Mouse (Mus musculus) limb, embryonic 13.5 days (tissue): ENCODE data around the gene Adarb2. TPM values are rescaled to one million over a fixed set of nuclear protein-coding genes. Genes with fewer than 3 reads are reported as not detected.
A peak's percentile ranks its signal among the peaks of the same experiment; 100 is the strongest.

ENCODE experiments used
- ATAC-seq: fragments of 200-750 bp; cut with Nextera tagmentation; 2 replicates; pipeline ENCODE4 v1.8.0; 2017; ENCODE audit warnings: low read depth, moderate number of reproducible peaks, moderate TSS enrichment; ENCODE audit not compliant: low FRiP score
- H3K27ac ChIP-seq: fragments of 300-500 bp; sonication (generic); 2 replicates; pipeline ENCODE4 v1.5.1; 2015; ENCODE audit warnings: inconsistent platforms, mild to moderate bottlenecking, moderate library complexity
- H3K27me3 ChIP-seq: fragments of 300-500 bp; sonication (generic); 2 replicates; pipeline ENCODE4 v1.6.1; 2015; ENCODE audit warnings: mild to moderate bottlenecking, inconsistent platforms
- H3K36me3 ChIP-seq: fragments of 300-500 bp; sonication (generic); 2 replicates; pipeline ENCODE4 v1.6.1; 2015; ENCODE audit warnings: inconsistent platforms, mild to moderate bottlenecking, moderate library complexity
- H3K4me1 ChIP-seq: fragments of 300-500 bp; sonication (generic); 2 replicates; pipeline ENCODE4 v1.6.1; 2015; ENCODE audit warnings: inconsistent platforms
- H3K4me2 ChIP-seq: fragments of 300-500 bp; sonication (generic); replicated peaks from 2 replicates; pipeline ENCODE4 v1.6.1; 2015; ENCODE audit warnings: inconsistent platforms, mild to moderate bottlenecking, moderate library complexity
- H3K4me3 ChIP-seq: fragments of 300-500 bp; sonication (generic); 2 replicates; pipeline ENCODE4 v1.5.1; 2015; ENCODE audit warnings: moderate library complexity, mild to moderate bottlenecking, inconsistent platforms
- H3K9ac ChIP-seq: fragments of 300-500 bp; sonication (generic); 2 replicates; pipeline ENCODE4 v1.6.1; 2015; ENCODE audit warnings: mild to moderate bottlenecking, inconsistent platforms
- H3K9me3 ChIP-seq: fragments of 300-500 bp; sonication (generic); 2 replicates; pipeline ENCODE4 v1.6.1; 2016; ENCODE audit warnings: inconsistent platforms
- WGBS: fragments of 180-500 bp; shearing (Covaris S2); methylation state at CpG from one replicate; pipeline ENCODE4 v1.1.7; 2015; 5-methylcytosine and 5-hydroxymethylcytosine counted together
- polyA plus RNA-seq: library from polyadenylated mRNA; unstranded; fragments of >200 nt; fragmentation: Nextera tagmentation; extraction: Ambion mirVana; gene quantifications from 2 replicates; pipeline ENCODE4 v1.2.1, GENCODE M21; 2015

Gene Adarb2
- polyA plus RNA-seq, 1 experiment from 2014 or later = 3.8 TPM

GRCm38 (mm10) chr13:8467591-8468366 lies 265.1 kb downstream of the Adarb2 start:
- Histone ChIP-seq H3K9me3 (no peaks in the 10 kb centered on the region), H3K27me3 (no peaks in the 10 kb centered on the region), H3K27ac (no peak overlapping the region), H3K9ac (no peak overlapping the region), H3K4me3 (no peak overlapping the region), H3K4me2 (peak overlapping the region; percentile 7; the same call in 1 of the 2 replicates), H3K36me3 (no peaks in the 10 kb centered on the region), H3K4me1 (no peaks in the 10 kb centered on the region)
- WGBS = 54% methylated on average over 12 of the region's 12 CpGs
- no peak for ATAC-seq

GRCm38 (mm10) chr13:8476237-8476636 lies 273.6 kb downstream of the Adarb2 start:
- 76% methylated on average over 3 of the region's 3 CpGs for WGBS

DNA sequence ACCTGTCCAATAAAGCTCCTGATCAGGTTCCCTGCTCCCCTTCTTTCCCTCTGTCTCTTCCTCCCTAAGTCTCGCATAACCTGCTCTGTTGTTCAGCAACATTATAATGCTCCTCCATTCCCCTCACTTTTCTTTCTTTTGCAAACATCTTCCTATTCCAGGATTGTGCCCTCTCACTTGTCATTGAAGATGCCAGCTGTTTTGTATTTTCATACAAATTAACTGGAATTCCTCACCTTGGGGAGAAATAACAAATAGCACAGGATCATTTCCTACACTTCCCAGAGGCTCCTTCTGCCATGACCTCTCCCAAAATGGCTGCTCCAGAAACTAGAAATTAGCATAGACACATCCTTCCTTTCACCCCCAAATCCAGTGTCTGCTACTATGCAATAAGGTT lies 276.1 kb downstream of the Adarb2 start:
- Histone ChIP-seq H3K9me3 (no peaks in the 10 kb centered on the region), H3K9ac (no peak overlapping the region), H3K36me3 (no peaks in the 10 kb centered on the region), H3K27me3 (no peaks in the 10 kb centered on the region), H3K4me2 (no peak overlapping the region), H3K4me1 (no peaks in the 10 kb centered on the region), H3K27ac (no peak overlapping the region), H3K4me3 (no peak overlapping the region)
- no peak for ATAC-seq
- 85% methylated on average over 1 of the region's 1 CpGs for WGBS

More at GRCm38 (mm10) chr13:8476237-8476636, 273.6 kb downstream of the Adarb2 start:
- Histone ChIP-seq H3K4me3 (no peak overlapping the region), H3K4me1 (no peaks in the 10 kb centered on the region), H3K36me3 (no peaks in the 10 kb centered on the region), H3K27ac (no peak overlapping the region), H3K27me3 (no peaks in the 10 kb centered on the region), H3K9ac (no peak overlapping the region), H3K9me3 (no peaks in the 10 kb centered on the region), H3K4me2 (no peak overlapping the region)
- no peak for ATAC-seq

DNA sequence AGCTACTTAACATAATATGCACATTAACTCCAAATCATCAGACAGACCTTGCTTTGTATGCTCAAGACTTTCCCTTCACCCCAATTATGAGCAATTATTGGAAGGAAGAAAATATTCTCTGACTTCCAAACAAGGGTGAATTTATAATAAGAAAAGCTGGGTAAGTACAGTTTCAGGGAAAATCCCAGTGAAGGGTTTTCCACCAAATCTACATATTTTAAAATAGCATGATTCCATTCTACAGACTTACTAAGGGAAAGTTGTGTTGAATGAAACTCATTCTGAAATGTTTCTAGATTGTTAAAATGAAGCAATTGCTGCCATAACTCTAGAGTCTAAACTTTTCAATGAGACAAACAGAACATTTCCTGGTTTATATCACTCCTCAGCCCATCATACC lies 277.3 kb downstream of the Adarb2 start:
- H3K27ac ChIP-seq = no peak overlapping the region
- ATAC-seq = no peak
- H3K9ac ChIP-seq = no peak overlapping the region
- no peak overlapping the region for H3K4me2 ChIP-seq
- no peak overlapping the region for H3K4me3 ChIP-seq
- no peaks in the 10 kb centered on the region for H3K36me3 ChIP-seq
- no peaks in the 10 kb centered on the region for H3K9me3 ChIP-seq
- H3K4me1 ChIP-seq = peaks cover 6% of the 10 kb centered on the region
- H3K27me3 ChIP-seq = no peaks in the 10 kb centered on the region

DNA sequence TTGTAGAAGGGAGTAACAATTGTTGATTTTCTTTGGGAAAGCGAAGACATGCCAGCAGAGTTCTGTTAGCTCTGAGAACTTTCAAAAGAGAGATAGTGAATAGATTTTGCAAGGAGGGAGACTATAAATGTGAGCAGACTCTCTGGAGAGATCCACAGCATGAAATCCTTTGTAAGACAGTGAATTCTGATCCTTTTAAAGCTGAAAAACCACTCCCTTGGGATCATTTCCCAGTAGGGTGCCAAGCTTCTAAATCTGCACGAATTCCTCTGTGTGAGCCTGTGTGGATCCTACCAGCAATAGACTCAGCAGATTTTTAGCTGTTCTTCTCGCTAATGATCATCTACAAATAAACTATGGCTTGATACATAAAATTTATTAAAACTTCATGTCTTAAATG lies 278.7 kb downstream of the Adarb2 start:
- H3K27ac ChIP-seq = no peak overlapping the region
- no peaks in the 10 kb centered on the region for H3K36me3 ChIP-seq
- no peaks in the 10 kb centered on the region for H3K27me3 ChIP-seq
- no peak for ATAC-seq
- no peaks in the 10 kb centered on the region for H3K9me3 ChIP-seq
- H3K4me1 ChIP-seq = peaks cover 9% of the 10 kb centered on the region
- H3K4me2 ChIP-seq = no peak overlapping the region
- no peak overlapping the region for H3K9ac ChIP-seq
- H3K4me3 ChIP-seq = no peak overlapping the region
- WGBS = 60% methylated on average over 3 of the region's 3 CpGs

DNA sequence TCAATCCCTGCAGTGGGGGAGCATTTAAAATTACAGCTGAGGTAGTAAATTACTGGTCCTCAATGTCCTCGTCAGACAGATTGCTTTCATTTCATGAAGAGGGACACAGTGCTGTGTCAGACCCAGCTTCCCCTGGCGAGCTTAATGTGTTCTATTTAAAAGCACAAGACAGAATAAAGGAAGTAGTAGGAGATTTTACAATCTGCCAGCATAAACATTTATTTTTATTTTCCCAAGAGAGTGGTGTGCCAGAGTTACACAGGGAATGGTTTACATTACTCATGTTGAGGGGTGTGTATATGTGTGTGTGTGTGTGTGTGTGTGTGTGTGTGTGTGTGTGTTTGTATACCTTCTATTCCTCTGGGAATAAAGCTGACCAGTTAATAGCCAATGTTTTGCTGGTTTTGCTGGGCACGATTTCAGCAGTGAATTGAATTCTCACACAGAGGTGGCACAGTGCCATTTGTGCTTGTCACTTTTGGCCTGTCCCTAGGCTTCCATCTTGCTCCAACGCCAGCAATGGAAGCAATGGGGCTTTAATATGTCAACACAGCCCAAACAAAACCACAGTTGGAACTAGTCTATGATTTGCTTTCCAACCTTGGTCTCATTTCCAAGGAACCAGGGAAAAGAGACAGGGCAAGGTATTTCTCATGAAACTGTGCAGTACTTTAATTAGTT lies 282.1 kb downstream of the Adarb2 start:
- no peak overlapping the region for H3K9ac ChIP-seq
- no peaks in the 10 kb centered on the region for H3K9me3 ChIP-seq
- peak; percentile 57; the same call in 1 of the 2 replicates for ATAC-seq
- 17% methylated on average over 4 of the region's 4 CpGs for WGBS
- no peak overlapping the region for H3K4me3 ChIP-seq
- H3K36me3 ChIP-seq = no peaks in the 10 kb centered on the region
- H3K27ac ChIP-seq = no peak overlapping the region
- peaks cover 25% of the 10 kb centered on the region for H3K4me1 ChIP-seq
- H3K4me2 ChIP-seq = no peak overlapping the region
- no peaks in the 10 kb centered on the region for H3K27me3 ChIP-seq

GRCm38 (mm10) chr13:8487756-8488434 lies 285.2 kb downstream of the Adarb2 start:
- no peaks in the 10 kb centered on the region for H3K27me3 ChIP-seq
- no peaks in the 10 kb centered on the region for H3K9me3 ChIP-seq
- peak overlapping the region; percentile 22 for H3K27ac ChIP-seq
- peak; percentile 75 for ATAC-seq
- 25% methylated on average over 5 of the region's 5 CpGs for WGBS
- H3K9ac ChIP-seq = no peak overlapping the region
- no peaks in the 10 kb centered on the region for H3K36me3 ChIP-seq
- peaks cover 25% of the 10 kb centered on the region for H3K4me1 ChIP-seq
- H3K4me3 ChIP-seq = no peak overlapping the region
- no peak overlapping the region for H3K4me2 ChIP-seq

DNA sequence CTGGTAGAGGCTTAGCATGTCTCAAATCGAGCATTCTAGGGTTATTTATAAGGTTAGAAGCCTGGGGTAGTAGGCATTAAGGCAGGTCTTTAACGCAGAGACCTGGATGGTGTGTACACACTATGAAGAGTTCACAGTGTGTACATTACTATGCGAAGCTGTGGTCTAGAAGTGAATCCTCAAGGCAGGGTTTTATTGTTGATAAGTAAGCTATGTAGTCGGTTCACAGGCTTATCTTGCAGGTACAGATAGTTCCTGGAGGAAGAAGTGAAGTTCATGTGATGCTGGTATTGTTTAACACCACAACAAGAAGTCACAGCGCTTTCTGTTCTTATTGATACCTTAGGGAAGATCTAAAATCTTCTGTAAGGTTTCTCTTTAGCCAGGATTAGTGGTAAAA lies 290.7 kb downstream of the Adarb2 start:
- Histone ChIP-seq H3K36me3 (no peaks in the 10 kb centered on the region), H3K27ac (no peak overlapping the region), H3K27me3 (no peaks in the 10 kb centered on the region), H3K9ac (no peak overlapping the region), H3K4me2 (no peak overlapping the region), H3K4me1 (peaks cover 2% of the 10 kb centered on the region), H3K9me3 (no peaks in the 10 kb centered on the region), H3K4me3 (no peak overlapping the region)
- WGBS = 86% methylated on average over 5 of the region's 5 CpGs
- no peak for ATAC-seq

GRCm38 (mm10) chr13:8499551-8499950 lies 296.9 kb downstream of the Adarb2 start:
- H3K4me1 ChIP-seq = no peaks in the 10 kb centered on the region
- no peaks in the 10 kb centered on the region for H3K27me3 ChIP-seq
- WGBS = 83% methylated on average over 5 of the region's 5 CpGs
- no peak overlapping the region for H3K4me3 ChIP-seq
- no peak for ATAC-seq
- H3K36me3 ChIP-seq = no peaks in the 10 kb centered on the region
- no peak overlapping the region for H3K9ac ChIP-seq
- H3K9me3 ChIP-seq = no peaks in the 10 kb centered on the region
- no peak overlapping the region for H3K27ac ChIP-seq
- no peak overlapping the region for H3K4me2 ChIP-seq

- Histone ChIP-seq H3K27me3 (no peaks in the 10 kb centered on the region), H3K4me2 (no peak overlapping the region), H3K4me3 (no peak overlapping the region), H3K9ac (no peak overlapping the region), H3K36me3 (no peaks in the 10 kb centered on the region), H3K4me1 (no peaks in the 10 kb centered on the region), H3K27ac (no peak overlapping the region), H3K9me3 (no peaks in the 10 kb centered on the region)
- 64% methylated on average over 7 of the region's 7 CpGs for WGBS
- no peak for ATAC-seq
Observed at GRCm38 (mm10) chr13:8511069-8511817, 308.6 kb downstream of the Adarb2 start.

GRCm38 (mm10) chr13:8515979-8516715 lies 313.5 kb downstream of the Adarb2 start:
- no peaks in the 10 kb centered on the region for H3K4me1 ChIP-seq
- no peak for ATAC-seq
- H3K4me3 ChIP-seq = no peak overlapping the region
- H3K27me3 ChIP-seq = no peaks in the 10 kb centered on the region
- H3K9ac ChIP-seq = no peak overlapping the region
- H3K4me2 ChIP-seq = no peak overlapping the region
- no peak overlapping the region for H3K27ac ChIP-seq
- no peaks in the 10 kb centered on the region for H3K9me3 ChIP-seq
- WGBS = 55% methylated on average over 4 of the region's 4 CpGs
- H3K36me3 ChIP-seq = no peaks in the 10 kb centered on the region
